Comparison of ENCODE assay signal across 16 mouse cellular contexts in genomic region chr5:111274948-111275347, GRCm38 (mm10). TPM values are rescaled to one million over a fixed set of nuclear protein-coding genes. Genes with fewer than 3 reads are reported as not detected.
A peak's percentile ranks its signal among the peaks of the same experiment; 100 is the strongest.
DNase-seq lines count a peak whose midpoint lies in the region; ATAC-seq lines count a peak whose summit lies in the region.
"Had no signal": no experiment of that assay in that cellular context is flagged by ENCODE, and none has a peak within 500 bp of the region (broad histone marks: within the 10 kb centered on the region; RNA-seq: fewer than 3 reads in every experiment).

No protein-coding gene starts in this region.

- DNase-seq in heart, postnatal 36 days: no peak
- peak; percentile 77 for DNase-seq in retina, postnatal 1 day
- DNase-seq in retina, embryonic 14.5 days (ENCODE audit: low spot score): no peak
- peak; percentile 44 for DNase-seq in thymus, postnatal 4 days
- DNase-seq in adrenal gland, postnatal 36 days: no peak
- DNase-seq: adrenal gland, postnatal 10 days; kidney, postnatal 36 days; left cerebral cortex, postnatal 4 days; liver, postnatal 0 days; lung, postnatal 10 days had no signal

- WGBS in heart, embryonic 11.5 days (ENCODE audit: insufficient replicate concordance): 62% methylated on average over 5 of the region's 5 CpGs

- intact Hi-C loops in heart, postnatal 36 days (cut with DNase I): loop anchor here (5.0 kb wide), 2 partner anchors 407 to 438 kb away; partner anchors contain the start of genes Chek2 and Hscb

- peaks cover 4% of the 10 kb centered on the region; the same call in 1 of the 2 replicates for H3K36me3 ChIP-seq in heart, embryonic 11.5 days (ENCODE audit: control insufficient read depth, insufficient read depth, low read length)

- peaks cover 6% of the 10 kb centered on the region for H3K4me1 ChIP-seq in heart, embryonic 11.5 days (ENCODE audit: control insufficient read depth, insufficient read depth, low read length)

- H3K4me3 ChIP-seq in heart, embryonic 11.5 days (ENCODE audit: low read depth, low read length): no peak overlapping the region
- H3K4me3 ChIP-seq: embryonic facial prominence, embryonic 13.5 days; forebrain, embryonic 15.5 days had no signal

- H3K27ac ChIP-seq in heart, embryonic 11.5 days (ENCODE audit: low read depth, low read length): no peak overlapping the region
- H3K27ac ChIP-seq: embryonic facial prominence, embryonic 13.5 days; forebrain, embryonic 15.5 days; hindbrain, embryonic 14.5 days had no signal

- peaks cover 5% of the 10 kb centered on the region; the same call in 1 of the 2 replicates for H3K27me3 ChIP-seq in heart, embryonic 11.5 days (ENCODE audit: control insufficient read depth, insufficient read depth, low read length)
- H3K27me3 ChIP-seq: embryonic facial prominence, embryonic 13.5 days; forebrain, embryonic 15.5 days; Patski had no signal

- 0 out of 2 replicates have a peak overlapping the region, but pooled peaks have one; percentile 16 for H3K9ac ChIP-seq in heart, embryonic 11.5 days (ENCODE audit: low read depth, low read length)
- H3K9ac ChIP-seq: embryonic facial prominence, embryonic 13.5 days; forebrain, embryonic 15.5 days; hindbrain, embryonic 14.5 days; liver, postnatal 0 days had no signal

- no peaks in the 10 kb centered on the region for H3K9me3 ChIP-seq in heart, embryonic 11.5 days (replicated peaks; ENCODE audit: control insufficient read depth, low read length)
- H3K9me3 ChIP-seq: embryonic facial prominence, embryonic 13.5 days; forebrain, embryonic 15.5 days had no signal

- ATAC-seq in heart, embryonic 11.5 days (replicated peaks; ENCODE audit: insufficient number of reproducible peaks, low FRiP score, low TSS enrichment): no peak
- peak; percentile 47 for ATAC-seq in granulocyte monocyte progenitor cell, adult 5-6 weeks (replicated peaks; ENCODE audit: poor library complexity, severe bottlenecking)
- ATAC-seq: forebrain, embryonic 15.5 days; liver, postnatal 0 days; Patski had no signal

- H3K4me2 ChIP-seq in heart, embryonic 11.5 days: no peak overlapping the region
- H3K4me2 ChIP-seq: embryonic facial prominence, embryonic 13.5 days; forebrain, embryonic 15.5 days; hindbrain, embryonic 14.5 days had no signal

RNA-seq across cellular contexts. Expression of gene Pitpnb, which starts 55.6 kb away (rescaled TPM):
- 78.8 and 91.5 TPM in 2 replicates for polyA plus RNA-seq in heart, embryonic 11.5 days (2014; fragmentation: Nextera tagmentation; extraction: Ambion mirVana)
- total RNA-seq in heart, postnatal 36 days (2021): 10 to 100 TPM; 41.7 to 45.3 TPM
- 53.5 and 69.0 TPM in 2 replicates for total RNA-seq in granulocyte monocyte progenitor cell, adult 5-6 weeks (2014; fragmentation: Nextera tagmentation)
- 18.1 and 26.5 TPM in 2 replicates for total RNA-seq in granulocyte monocyte progenitor cell, adult 5-6 weeks (2017)
- 10 to 100 TPM; 74.2 to 74.8 TPM for total RNA-seq in adrenal gland, postnatal 36 days (2021)

Comparison
In these comparisons a context has a peak if more than half of its experiments do, and no peak if none do; other contexts are left out.
1. DNase-seq: peak in retina, postnatal 1 day (single experiment) and thymus, postnatal 4 days (single experiment); none in heart, postnatal 36 days (0 of 2), retina, embryonic 14.5 days (single experiment) and adrenal gland, postnatal 36 days (0 of 2).